Mouse (Mus musculus): Measurements from ENCODE around the gene Acsf3. TPM values are rescaled to one million over a fixed set of nuclear protein-coding genes. Genes with fewer than 3 reads are reported as not detected.
A peak's percentile ranks its signal among the peaks of the same experiment; 100 is the strongest.

Gene Acsf3
- polyA plus RNA-seq, 1 experiment from 2014 or later: 16.4 TPM

DNA sequence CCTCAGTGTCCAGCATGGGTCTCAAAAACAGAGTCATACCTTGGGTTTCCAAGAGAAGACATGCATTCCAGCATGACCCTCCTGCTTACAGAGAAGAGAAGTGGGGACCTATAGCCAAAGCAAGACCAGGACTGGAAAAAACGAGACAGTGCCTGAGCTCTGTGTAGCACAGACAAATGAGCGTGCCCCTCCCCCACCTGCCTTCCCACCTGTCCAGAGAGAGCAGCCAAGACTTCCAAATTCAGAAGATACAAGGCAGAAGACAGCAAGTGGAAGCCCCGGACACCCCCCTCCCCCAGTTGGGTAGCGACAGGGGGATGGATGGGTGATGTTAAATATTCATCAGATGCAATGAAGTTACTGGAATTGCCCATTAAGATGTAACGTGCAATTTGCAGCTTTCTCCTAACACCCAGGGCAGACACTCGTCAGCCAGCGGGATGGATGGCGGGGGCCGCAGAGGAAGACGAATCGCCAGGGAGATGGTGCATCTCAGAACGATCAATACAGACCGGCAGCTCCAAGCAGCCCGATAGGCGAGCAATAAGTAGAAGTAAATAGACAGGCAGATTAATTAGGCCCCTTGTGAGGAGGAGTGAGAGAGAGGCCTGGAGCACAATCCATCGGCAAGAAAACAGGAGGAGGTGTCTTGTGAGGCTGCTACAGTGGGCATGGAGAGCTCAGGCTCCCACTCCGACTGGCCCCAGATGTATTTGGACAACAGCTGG is 30.1 kb upstream of the Acsf3 start:
- H3K36me3 ChIP-seq: no peaks in the 10 kb centered on the region
- H3K27ac ChIP-seq (replicated peaks): peak overlapping the region; percentile 93
- WGBS: 12% methylated on average over 17 of the region's 17 CpGs
- peak overlapping the region; percentile 7; the same call in 1 of the 2 replicates for H3K4me3 ChIP-seq
- H3K4me2 ChIP-seq (replicated peaks): peak overlapping the region; percentile 33
- ATAC-seq (replicated peaks): peak; percentile 15
- peak overlapping the region; percentile 34 for H3K9ac ChIP-seq (replicated peaks)
- peaks cover 89% of the 10 kb centered on the region for H3K4me1 ChIP-seq
- no peaks in the 10 kb centered on the region for H3K27me3 ChIP-seq
- no peaks in the 10 kb centered on the region for H3K9me3 ChIP-seq

DNA sequence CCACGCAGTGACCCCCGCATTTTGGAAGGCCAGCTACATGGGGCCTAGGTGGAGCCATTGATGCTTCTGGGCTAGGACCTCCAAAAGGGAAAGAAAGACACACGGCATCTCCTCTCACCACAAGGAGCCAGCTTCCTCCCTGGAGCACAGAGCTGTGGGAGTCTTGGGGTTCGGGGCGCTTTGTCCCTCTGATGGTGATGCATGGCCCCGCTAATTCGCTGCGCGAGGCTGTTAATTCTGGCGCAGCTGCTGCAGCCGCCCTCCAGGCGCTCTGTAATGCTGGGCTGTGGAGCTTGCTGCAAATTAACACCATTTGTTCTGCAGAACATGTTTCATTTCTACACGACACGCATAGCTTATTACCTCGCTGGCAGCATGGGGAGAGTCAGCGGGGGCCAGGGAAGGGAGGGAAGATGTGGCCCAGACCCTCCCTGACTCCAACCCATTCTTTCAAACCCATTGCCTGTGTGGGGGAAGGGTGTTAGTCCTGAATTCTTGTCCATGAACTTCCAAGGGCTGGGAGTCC is 29.5 kb upstream of the Acsf3 start:
- Histone ChIP-seq H3K4me1 (peaks cover 94% of the 10 kb centered on the region), H3K9me3 (no peaks in the 10 kb centered on the region), H3K4me2 (replicated peaks) (peak overlapping the region; percentile 33), H3K36me3 (no peaks in the 10 kb centered on the region), H3K4me3 (peak overlapping the region; percentile 7; the same call in 1 of the 2 replicates), H3K27ac (replicated peaks) (peak overlapping the region; percentile 93), H3K27me3 (no peaks in the 10 kb centered on the region), H3K9ac (replicated peaks) (peak overlapping the region; percentile 34)
- WGBS: 3% methylated on average over 16 of the region's 16 CpGs
- peak; percentile 71 for ATAC-seq (replicated peaks)

DNA sequence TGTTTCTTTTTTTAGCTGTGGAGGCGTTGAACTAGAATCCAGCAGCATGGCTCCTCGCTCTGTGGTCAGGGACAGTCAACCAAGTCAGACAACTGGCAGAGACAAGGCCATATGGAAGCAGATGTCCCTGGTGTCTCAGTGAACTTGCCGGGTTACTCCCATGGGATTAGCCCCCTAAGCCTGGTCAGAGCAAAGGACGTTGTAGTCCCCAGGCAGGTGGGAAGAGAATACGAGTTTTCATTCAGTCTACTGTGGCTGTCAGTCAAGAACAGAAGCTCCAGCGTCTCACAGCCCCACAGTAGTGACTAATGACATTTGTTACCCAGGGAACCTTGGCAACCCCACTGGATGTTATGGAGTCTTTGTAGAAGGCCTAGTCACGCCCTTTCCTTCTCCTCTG is 28.8 kb upstream of the Acsf3 start:
- H3K4me2 ChIP-seq (replicated peaks): 0 out of 2 replicates have a peak overlapping the region, but pooled peaks have one; percentile 33
- H3K4me3 ChIP-seq: no peak overlapping the region
- H3K9ac ChIP-seq (replicated peaks): 0 out of 2 replicates have a peak overlapping the region, but pooled peaks have one; percentile 34
- peaks cover 95% of the 10 kb centered on the region for H3K4me1 ChIP-seq
- no peaks in the 10 kb centered on the region for H3K27me3 ChIP-seq
- H3K9me3 ChIP-seq: no peaks in the 10 kb centered on the region
- peak overlapping the region; percentile 93 for H3K27ac ChIP-seq (replicated peaks)
- no peak for ATAC-seq (replicated peaks)
- no peaks in the 10 kb centered on the region for H3K36me3 ChIP-seq
- WGBS: 34% methylated on average over 7 of the region's 7 CpGs

DNA sequence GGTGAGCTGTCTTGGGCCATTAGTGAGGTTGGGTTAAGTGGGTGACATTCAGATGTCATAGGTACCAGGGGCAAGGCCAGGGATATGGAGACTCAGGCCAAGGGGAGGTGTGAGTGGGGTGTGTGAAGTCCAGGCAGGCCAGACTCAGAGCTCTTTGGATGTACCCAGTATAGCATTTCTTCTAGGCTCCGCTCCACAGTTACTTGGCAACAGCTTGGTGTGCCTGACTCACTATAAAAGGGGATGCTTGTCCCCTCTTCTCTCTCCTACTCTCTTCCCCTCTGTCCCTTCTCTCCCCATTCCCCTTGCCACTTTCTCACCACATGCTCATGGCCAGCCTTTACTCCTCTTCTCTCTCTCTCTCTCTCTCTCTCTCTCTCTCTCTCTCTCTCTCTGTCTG is 27.5 kb upstream of the Acsf3 start:
- no peaks in the 10 kb centered on the region for H3K36me3 ChIP-seq
- H3K4me1 ChIP-seq: peaks cover 95% of the 10 kb centered on the region
- no peaks in the 10 kb centered on the region for H3K9me3 ChIP-seq
- no peak overlapping the region for H3K4me2 ChIP-seq (replicated peaks)
- H3K27me3 ChIP-seq: no peaks in the 10 kb centered on the region
- 87% methylated on average over 1 of the region's 1 CpGs for WGBS
- no peak for ATAC-seq (replicated peaks)
- H3K4me3 ChIP-seq: no peak overlapping the region
- H3K27ac ChIP-seq (replicated peaks): peak overlapping the region; percentile 93
- no peak overlapping the region for H3K9ac ChIP-seq (replicated peaks)

DNA sequence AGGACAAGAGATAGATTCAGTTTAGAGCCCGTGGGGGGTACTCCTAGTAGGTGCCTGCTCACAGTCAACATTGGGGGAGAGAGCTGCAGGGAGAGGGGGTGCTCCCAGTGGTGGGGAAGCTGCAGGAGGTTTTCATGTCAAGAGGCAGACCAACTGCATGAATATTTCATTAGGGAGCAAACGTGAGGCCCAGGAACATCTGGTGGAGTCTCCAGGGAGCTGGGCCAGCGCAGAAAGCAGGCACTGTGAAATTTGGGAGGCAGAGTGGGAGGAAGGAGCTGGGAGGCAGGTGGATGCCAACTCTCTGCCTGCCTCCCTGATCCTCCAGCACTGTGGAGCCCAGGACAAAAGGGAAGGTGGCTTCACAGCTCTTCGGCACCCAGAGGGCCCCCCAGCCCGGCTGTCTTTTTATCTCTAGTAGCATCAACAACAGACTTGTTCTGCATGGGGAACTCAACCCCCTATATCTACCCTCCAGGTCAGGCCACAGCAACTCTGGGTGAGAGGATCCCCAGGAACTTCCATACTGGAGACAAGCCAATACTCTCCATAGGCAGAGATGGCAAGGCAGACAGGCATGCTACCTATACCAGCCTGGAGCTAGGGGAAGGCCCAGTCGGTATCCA is 25.8 kb upstream of the Acsf3 start:
- peaks cover 83% of the 10 kb centered on the region for H3K4me1 ChIP-seq
- H3K27me3 ChIP-seq: no peaks in the 10 kb centered on the region
- peak overlapping the region; percentile 19; the same call in 1 of the 2 replicates for H3K4me2 ChIP-seq (replicated peaks)
- 45% methylated on average over 6 of the region's 6 CpGs for WGBS
- no peak overlapping the region for H3K4me3 ChIP-seq
- no peaks in the 10 kb centered on the region for H3K36me3 ChIP-seq
- no peak overlapping the region; the same call in 1 of the 2 replicates for H3K9ac ChIP-seq (replicated peaks)
- H3K27ac ChIP-seq (replicated peaks): peak overlapping the region; percentile 89
- no peak for ATAC-seq (replicated peaks)
- no peaks in the 10 kb centered on the region for H3K9me3 ChIP-seq

DNA sequence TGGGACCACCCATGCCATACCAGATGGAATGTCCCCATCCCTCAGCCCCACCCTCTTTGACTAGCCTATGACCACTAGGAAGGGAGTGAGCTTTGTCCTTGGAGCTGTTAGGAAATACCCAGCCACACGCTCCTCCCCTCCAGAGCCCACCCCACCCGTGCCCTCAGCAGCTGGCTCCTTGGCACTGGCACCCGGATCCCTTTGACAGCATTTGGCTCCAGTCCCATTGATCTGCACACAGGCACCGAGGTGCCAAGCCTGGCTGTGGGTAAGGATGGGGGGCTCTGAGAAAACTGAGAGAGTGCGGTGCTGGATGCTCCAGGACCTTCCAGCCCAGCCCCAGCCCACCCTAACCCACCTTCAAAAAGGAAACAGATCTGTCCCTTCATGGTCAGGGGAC is 23.9 kb upstream of the Acsf3 start:
- H3K4me1 ChIP-seq: peaks cover 64% of the 10 kb centered on the region
- ATAC-seq (replicated peaks): peak; percentile 83
- peak overlapping the region; percentile 36 for H3K4me3 ChIP-seq

DNA sequence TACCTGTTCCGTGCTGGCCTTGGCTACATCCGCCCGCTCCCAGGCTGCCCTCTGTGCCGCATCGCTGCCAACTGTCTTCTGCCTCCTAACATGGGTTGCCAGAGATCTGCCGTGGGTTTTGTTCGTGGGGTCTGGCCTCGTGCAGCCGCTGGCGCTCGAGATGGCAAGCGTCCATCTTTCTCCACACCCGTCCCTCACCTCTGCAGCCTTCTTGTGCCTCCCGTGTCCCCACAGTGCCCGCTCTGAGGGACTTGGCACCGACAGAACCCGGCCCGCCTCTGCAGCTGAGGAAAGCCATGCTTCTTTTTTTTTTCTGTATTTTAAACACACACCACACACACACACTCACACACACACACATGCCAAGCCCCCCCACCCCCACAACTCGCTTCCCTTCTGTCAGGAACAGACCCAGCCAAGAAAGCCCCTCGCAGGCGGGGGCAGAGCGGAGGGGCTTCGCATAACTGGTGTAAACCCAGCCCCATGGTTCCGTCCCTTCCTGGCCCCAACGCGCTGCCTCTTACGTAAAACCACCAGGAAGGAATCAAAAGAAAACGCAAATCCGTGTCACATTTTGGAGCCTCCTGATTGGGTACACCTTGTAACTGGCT is 23.1 kb upstream of the Acsf3 start:
- Histone ChIP-seq H3K9me3 (no peaks in the 10 kb centered on the region), H3K27ac (replicated peaks) (peak overlapping the region; percentile 89), H3K27me3 (no peaks in the 10 kb centered on the region), H3K4me3 (peak overlapping the region; percentile 36), H3K9ac (replicated peaks) (peak overlapping the region; percentile 42), H3K4me2 (replicated peaks) (peak overlapping the region; percentile 45), H3K4me1 (peaks cover 55% of the 10 kb centered on the region), H3K36me3 (no peaks in the 10 kb centered on the region)
- peak; percentile 69 for ATAC-seq (replicated peaks)
- WGBS: 41% methylated on average over 29 of the region's 29 CpGs

More for the DNA sequence above, 23.9 kb upstream of the Acsf3 start:
- Histone ChIP-seq H3K27me3 (no peaks in the 10 kb centered on the region), H3K27ac (replicated peaks) (peak overlapping the region; percentile 89), H3K36me3 (no peaks in the 10 kb centered on the region), H3K9me3 (no peaks in the 10 kb centered on the region), H3K9ac (replicated peaks) (peak overlapping the region; percentile 42), H3K4me2 (replicated peaks) (peak overlapping the region; percentile 45)
- 20% methylated on average over 5 of the region's 5 CpGs for WGBS

DNA sequence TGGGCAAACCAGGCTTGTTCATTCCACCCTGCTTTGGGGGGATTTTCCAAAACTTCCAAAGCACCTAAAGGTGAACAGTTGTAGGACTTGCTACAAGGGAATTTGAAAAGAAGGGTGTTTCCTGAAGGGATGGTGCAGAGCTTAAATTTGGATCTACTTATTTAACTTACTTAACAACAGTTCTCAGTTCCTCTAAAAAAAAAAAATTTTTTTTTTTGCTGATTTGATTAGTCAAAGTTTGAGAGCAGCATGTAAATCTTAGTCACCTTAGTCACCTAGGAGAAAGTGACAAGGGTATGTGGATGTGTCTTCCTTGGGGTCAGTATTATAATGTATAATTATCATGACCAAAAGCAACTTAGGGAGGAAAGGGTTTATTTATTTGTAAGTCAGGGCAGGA is 16.7 kb upstream of the Acsf3 start:
- Histone ChIP-seq H3K27ac (replicated peaks) (no peak overlapping the region), H3K27me3 (no peaks in the 10 kb centered on the region), H3K9ac (replicated peaks) (no peak overlapping the region), H3K4me2 (replicated peaks) (no peak overlapping the region), H3K36me3 (no peaks in the 10 kb centered on the region), H3K4me1 (peaks cover 16% of the 10 kb centered on the region; the same call in 1 of the 2 replicates), H3K9me3 (no peaks in the 10 kb centered on the region), H3K4me3 (no peak overlapping the region)
- ATAC-seq (replicated peaks): no peak

DNA sequence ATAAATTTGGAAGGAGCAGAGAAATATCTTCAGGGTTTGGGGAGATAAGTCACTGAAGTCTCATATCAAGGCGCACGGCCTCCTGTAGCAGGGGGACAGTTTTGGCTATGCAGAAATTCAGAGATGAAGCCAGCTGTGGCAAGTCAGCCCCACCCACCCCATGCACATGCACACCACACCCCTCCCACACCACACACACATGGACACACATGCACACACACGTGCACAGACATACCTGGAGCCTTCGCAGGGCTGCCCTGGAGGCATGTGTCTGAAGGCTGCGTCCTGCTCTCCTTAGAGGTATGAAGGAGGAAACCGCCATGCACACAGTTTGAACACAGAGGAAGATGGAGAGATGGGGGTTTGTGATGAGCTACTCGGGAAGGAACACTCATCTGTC is 15.2 kb upstream of the Acsf3 start:
- Histone ChIP-seq H3K9me3 (no peaks in the 10 kb centered on the region), H3K4me2 (replicated peaks) (no peak overlapping the region), H3K36me3 (no peaks in the 10 kb centered on the region), H3K9ac (replicated peaks) (no peak overlapping the region), H3K4me3 (no peak overlapping the region), H3K27ac (replicated peaks) (no peak overlapping the region), H3K4me1 (peaks cover 16% of the 10 kb centered on the region; the same call in 1 of the 2 replicates), H3K27me3 (no peaks in the 10 kb centered on the region)
- no peak for ATAC-seq (replicated peaks)
- 83% methylated on average over 7 of the region's 7 CpGs for WGBS

DNA sequence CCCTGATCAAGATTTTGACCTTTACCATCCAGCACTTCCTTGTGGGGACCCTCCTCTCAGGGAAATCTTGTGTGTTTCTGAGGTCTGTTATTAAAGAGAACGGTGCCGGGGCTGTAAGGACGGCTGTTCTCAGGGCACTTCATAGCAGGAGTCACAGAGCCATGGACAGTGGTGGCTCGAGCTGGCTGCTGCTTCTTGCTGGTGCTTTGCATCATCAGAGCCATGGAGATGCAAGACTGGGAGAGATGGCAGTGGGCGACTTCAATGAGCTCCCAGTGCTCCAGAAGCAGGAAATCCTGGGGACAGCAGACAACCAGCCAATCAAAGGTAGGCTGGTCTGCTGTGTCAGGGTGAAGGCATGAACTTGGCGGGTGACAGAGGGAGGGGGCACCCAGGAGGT is 14.2 kb upstream of the Acsf3 start:
- Histone ChIP-seq H3K27me3 (no peaks in the 10 kb centered on the region), H3K4me2 (replicated peaks) (no peak overlapping the region), H3K27ac (replicated peaks) (no peak overlapping the region), H3K4me1 (peaks cover 16% of the 10 kb centered on the region; the same call in 1 of the 2 replicates), H3K9me3 (no peaks in the 10 kb centered on the region), H3K9ac (replicated peaks) (no peak overlapping the region), H3K36me3 (no peaks in the 10 kb centered on the region), H3K4me3 (no peak overlapping the region)
- no peak for ATAC-seq (replicated peaks)
- 80% methylated on average over 6 of the region's 6 CpGs for WGBS

DNA sequence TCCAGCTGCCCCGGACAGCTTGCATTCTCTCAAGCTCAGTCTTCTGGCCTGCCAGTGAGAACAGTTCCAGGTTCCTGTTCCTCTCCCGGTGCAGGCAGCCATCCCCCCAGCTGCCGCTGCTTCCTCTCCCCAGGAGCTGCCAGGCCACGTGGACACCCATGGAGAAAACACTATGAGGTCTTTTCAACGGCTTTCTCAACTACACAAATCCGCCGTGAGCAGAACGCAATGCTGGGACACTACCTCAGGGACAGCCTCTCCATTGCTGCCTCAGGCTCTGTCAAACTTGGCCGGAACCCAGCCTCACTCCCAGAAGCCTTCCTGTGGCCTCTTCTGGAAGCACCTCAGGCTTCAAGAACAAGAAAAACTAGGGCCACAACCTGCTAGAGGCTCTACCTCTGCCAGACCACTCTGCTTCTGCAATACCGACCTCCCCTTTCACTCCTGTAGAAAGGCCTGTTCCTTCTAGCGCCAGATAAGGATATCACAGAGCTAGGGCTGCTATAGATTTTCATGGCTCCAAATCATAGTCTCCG is 12.5 kb upstream of the Acsf3 start:
- no peak overlapping the region for H3K27ac ChIP-seq (replicated peaks)
- 52% methylated on average over 12 of the region's 12 CpGs for WGBS
- no peaks in the 10 kb centered on the region for H3K27me3 ChIP-seq
- no peak overlapping the region for H3K4me2 ChIP-seq (replicated peaks)
- H3K9me3 ChIP-seq: no peaks in the 10 kb centered on the region
- H3K36me3 ChIP-seq: no peaks in the 10 kb centered on the region
- ATAC-seq (replicated peaks): no peak
- H3K4me1 ChIP-seq: peaks cover 16% of the 10 kb centered on the region; the same call in 1 of the 2 replicates
- no peak overlapping the region for H3K4me3 ChIP-seq
- no peak overlapping the region for H3K9ac ChIP-seq (replicated peaks)

Measured in forebrain, embryonic 15.5 days (tissue).